Mouse (Mus musculus): ENCODE measurements around the gene Trpm8. TPM values are rescaled to one million over a fixed set of nuclear protein-coding genes. Genes with fewer than 3 reads are reported as not detected.

Gene Trpm8
- polyA plus RNA-seq, 1 experiment from 2014 or later: not detected

GRCm38 (mm10) chr1:88273326-88273725 is 4.1 kb upstream of the Trpm8 start:
- H3K36me3 ChIP-seq: peaks cover 51% of the 10 kb centered on the region
- H3K27me3 ChIP-seq: no peaks in the 10 kb centered on the region
- H3K9me3 ChIP-seq (replicated peaks): no peaks in the 10 kb centered on the region
- peaks cover 19% of the 10 kb centered on the region for H3K4me1 ChIP-seq
- no peak overlapping the region for H3K4me2 ChIP-seq (replicated peaks)
- no peak overlapping the region for H3K9ac ChIP-seq
- H3K27ac ChIP-seq: no peak overlapping the region
- 96% methylated on average over 3 of the region's 3 CpGs for WGBS
- ATAC-seq (ENCODE audit: low FRiP score): no peak
- H3K4me3 ChIP-seq: no peak overlapping the region

- H3K9me3 ChIP-seq (replicated peaks): no peaks in the 10 kb centered on the region
Observed at GRCm38 (mm10) chr1:88273832-88274231, 3.6 kb upstream of the Trpm8 start.

GRCm38 (mm10) chr1:88274371-88275077 is 2.9 kb upstream of the Trpm8 start:
- Histone ChIP-seq H3K36me3 (peaks cover 39% of the 10 kb centered on the region), H3K9me3 (replicated peaks) (no peaks in the 10 kb centered on the region), H3K27me3 (no peaks in the 10 kb centered on the region), H3K27ac (no peak overlapping the region), H3K4me2 (replicated peaks) (no peak overlapping the region), H3K9ac (no peak overlapping the region), H3K4me3 (no peak overlapping the region), H3K4me1 (peaks cover 19% of the 10 kb centered on the region)
- ATAC-seq (ENCODE audit: low FRiP score): no peak
- WGBS: 77% methylated on average over 11 of the region's 11 CpGs

More at GRCm38 (mm10) chr1:88273832-88274231, 3.6 kb upstream of the Trpm8 start:
- H3K36me3 ChIP-seq: peaks cover 46% of the 10 kb centered on the region
- no peak overlapping the region for H3K27ac ChIP-seq
- no peak overlapping the region for H3K4me2 ChIP-seq (replicated peaks)
- no peak overlapping the region for H3K9ac ChIP-seq
- ATAC-seq (ENCODE audit: low FRiP score): no peak
- peaks cover 19% of the 10 kb centered on the region for H3K4me1 ChIP-seq
- H3K4me3 ChIP-seq: no peak overlapping the region
- H3K27me3 ChIP-seq: no peaks in the 10 kb centered on the region
- 85% methylated on average over 4 of the region's 4 CpGs for WGBS

- WGBS: 70% methylated on average over 13 of the region's 13 CpGs
Observed at GRCm38 (mm10) chr1:88275078-88275680, 2.3 kb upstream of the Trpm8 start.

GRCm38 (mm10) chr1:88275698-88276523 is 1.6 kb upstream of the Trpm8 start:
- Histone ChIP-seq H3K27me3 (no peaks in the 10 kb centered on the region), H3K36me3 (peaks cover 34% of the 10 kb centered on the region), H3K27ac (no peak overlapping the region), H3K9ac (peak overlapping the region; percentile 67), H3K4me3 (peak overlapping the region; percentile 47), H3K4me1 (peaks cover 19% of the 10 kb centered on the region), H3K9me3 (replicated peaks) (no peaks in the 10 kb centered on the region), H3K4me2 (replicated peaks) (peak overlapping the region; percentile 57)
- no peak for ATAC-seq (ENCODE audit: low FRiP score)
- 69% methylated on average over 13 of the region's 13 CpGs for WGBS

More at GRCm38 (mm10) chr1:88275078-88275680, 2.3 kb upstream of the Trpm8 start:
- Histone ChIP-seq H3K27ac (no peak overlapping the region), H3K36me3 (peaks cover 34% of the 10 kb centered on the region), H3K9ac (no peak overlapping the region), H3K4me3 (no peak overlapping the region), H3K27me3 (no peaks in the 10 kb centered on the region), H3K4me2 (replicated peaks) (no peak overlapping the region; the same call in 1 of the 2 replicates), H3K9me3 (replicated peaks) (no peaks in the 10 kb centered on the region), H3K4me1 (peaks cover 19% of the 10 kb centered on the region)
- no peak for ATAC-seq (ENCODE audit: low FRiP score)

- Histone ChIP-seq H3K36me3 (peaks cover 30% of the 10 kb centered on the region), H3K27ac (peak overlapping the region; percentile 63), H3K9me3 (replicated peaks) (no peaks in the 10 kb centered on the region; the same call in 1 of the 2 replicates), H3K4me1 (peaks cover 19% of the 10 kb centered on the region), H3K4me2 (replicated peaks) (peak overlapping the region; percentile 57), H3K27me3 (no peaks in the 10 kb centered on the region), H3K9ac (peak overlapping the region; percentile 67), H3K4me3 (peak overlapping the region; percentile 47)
- peak; percentile 56 for ATAC-seq (ENCODE audit: low FRiP score)
- WGBS: 31% methylated on average over 10 of the region's 10 CpGs
Observed at GRCm38 (mm10) chr1:88276524-88277097, 850 bp upstream of the Trpm8 start.

GRCm38 (mm10) chr1:88277818-88278511 is 504 bp downstream of the Trpm8 start:
- peak; percentile 7 for ATAC-seq (ENCODE audit: low FRiP score)
- H3K27ac ChIP-seq: no peak overlapping the region
- peak overlapping the region; percentile 67 for H3K9ac ChIP-seq
- peaks cover 11% of the 10 kb centered on the region for H3K9me3 ChIP-seq (replicated peaks)
- H3K4me1 ChIP-seq: peaks cover 19% of the 10 kb centered on the region
- peaks cover 18% of the 10 kb centered on the region for H3K36me3 ChIP-seq
- peak overlapping the region; percentile 57 for H3K4me2 ChIP-seq (replicated peaks)
- 68% methylated on average over 18 of the region's 18 CpGs for WGBS
- H3K27me3 ChIP-seq: no peaks in the 10 kb centered on the region
- peak overlapping the region; percentile 47 for H3K4me3 ChIP-seq

- Histone ChIP-seq H3K27me3 (no peaks in the 10 kb centered on the region), H3K9ac (no peak overlapping the region), H3K4me3 (no peak overlapping the region), H3K9me3 (replicated peaks) (peaks cover 25% of the 10 kb centered on the region), H3K27ac (no peak overlapping the region), H3K4me1 (peaks cover 19% of the 10 kb centered on the region), H3K36me3 (peaks cover 7% of the 10 kb centered on the region), H3K4me2 (replicated peaks) (no peak overlapping the region)
- ATAC-seq (ENCODE audit: low FRiP score): no peak
- 70% methylated on average over 9 of the region's 9 CpGs for WGBS
Observed at GRCm38 (mm10) chr1:88279111-88280005, 1.9 kb downstream of the Trpm8 start.

- Histone ChIP-seq H3K9me3 (replicated peaks) (peaks cover 33% of the 10 kb centered on the region), H3K4me3 (no peak overlapping the region), H3K36me3 (no peaks in the 10 kb centered on the region), H3K4me1 (peaks cover 19% of the 10 kb centered on the region), H3K27me3 (no peaks in the 10 kb centered on the region), H3K9ac (no peak overlapping the region), H3K27ac (no peak overlapping the region), H3K4me2 (replicated peaks) (no peak overlapping the region)
- 73% methylated on average over 15 of the region's 15 CpGs for WGBS
- no peak for ATAC-seq (ENCODE audit: low FRiP score)
Observed at GRCm38 (mm10) chr1:88280006-88280690, 2.7 kb downstream of the Trpm8 start.

GRCm38 (mm10) chr1:88282301-88282700 is 4.8 kb downstream of the Trpm8 start:
- Histone ChIP-seq H3K4me2 (replicated peaks) (no peak overlapping the region), H3K9me3 (replicated peaks) (peaks cover 51% of the 10 kb centered on the region), H3K27ac (no peak overlapping the region), H3K9ac (no peak overlapping the region), H3K4me3 (no peak overlapping the region), H3K36me3 (no peaks in the 10 kb centered on the region), H3K27me3 (no peaks in the 10 kb centered on the region), H3K4me1 (no peaks in the 10 kb centered on the region)
- 58% methylated on average over 3 of the region's 3 CpGs for WGBS
- no peak for ATAC-seq (ENCODE audit: low FRiP score)
